Mouse (Mus musculus) heart, postnatal 0 days (tissue): ENCODE data around the gene Etaa1.

Experiments
- CTCF ChIP-seq: IDR thresholded peaks from 2 replicates; pipeline ENCODE4 v1.5.1; 2016; ENCODE audit warnings: antibody characterized with exemption, control low read depth, low read depth
- EP300 ChIP-seq: IDR thresholded peaks from 2 replicates; pipeline ENCODE4 v1.6.1; 2016; ENCODE audit warnings: antibody characterized with exemption, low read depth

- TF ChIP-seq CTCF, result no peak
- TF ChIP-seq EP300, result no peak
Observed at GRCm38 (mm10) chr11:17992311-17992710, 38.6 kb upstream of the Etaa1 start.
